Mouse (Mus musculus): ENCODE data around the gene Micu1. TPM values are rescaled to one million over a fixed set of nuclear protein-coding genes. Genes with fewer than 3 reads are reported as not detected.

The Micu1 gene
- polyA plus RNA-seq, 1 experiment from 2014 or later: 65.0 TPM

- Histone ChIP-seq H3K27ac (ENCODE audit: low read depth, low read length) (no peak overlapping the region), H3K9me3 (ENCODE audit: control insufficient read depth, low read length) (no peaks in the 10 kb centered on the region), H3K4me2 (ENCODE audit: low read depth, low read length, severe bottlenecking) (no peak overlapping the region), H3K4me1 (replicated peaks; ENCODE audit: control insufficient read depth, insufficient read depth, low read length) (peaks cover 5% of the 10 kb centered on the region; the same call in 1 of the 2 replicates), H3K36me3 (ENCODE audit: control insufficient read depth, insufficient read depth, low read length) (no peaks in the 10 kb centered on the region), H3K9ac (ENCODE audit: low read length) (no peak overlapping the region), H3K4me3 (ENCODE audit: low read depth, low read length) (no peak overlapping the region), H3K27me3 (ENCODE audit: control insufficient read depth, insufficient read depth, low read length) (no peaks in the 10 kb centered on the region)
- no peak for DNase-seq (ENCODE audit: low spot score)
- 79% methylated on average over 15 of the region's 15 CpGs for WGBS
- ATAC-seq (replicated peaks; ENCODE audit: low FRiP score): no peak
Measured at GRCm38 (mm10) chr10:59877421-59878117, 175.3 kb downstream of the Micu1 start.

- no peak for DNase-seq (ENCODE audit: low spot score)
- no peaks in the 10 kb centered on the region for H3K36me3 ChIP-seq (ENCODE audit: control insufficient read depth, insufficient read depth, low read length)
- WGBS: 33% methylated on average over 5 of the region's 5 CpGs
- no peaks in the 10 kb centered on the region for H3K9me3 ChIP-seq (ENCODE audit: control insufficient read depth, low read length)
- no peaks in the 10 kb centered on the region for H3K27me3 ChIP-seq (ENCODE audit: control insufficient read depth, insufficient read depth, low read length)
- peaks cover 5% of the 10 kb centered on the region; the same call in 1 of the 2 replicates for H3K4me1 ChIP-seq (replicated peaks; ENCODE audit: control insufficient read depth, insufficient read depth, low read length)
- H3K9ac ChIP-seq (ENCODE audit: low read length): peak overlapping the region; percentile 98
- no peak for ATAC-seq (replicated peaks; ENCODE audit: low FRiP score)
- H3K27ac ChIP-seq (ENCODE audit: low read depth, low read length): no peak overlapping the region
- peak overlapping the region; percentile 92 for H3K4me3 ChIP-seq (ENCODE audit: low read depth, low read length)
- peak overlapping the region; percentile 60 for H3K4me2 ChIP-seq (ENCODE audit: low read depth, low read length, severe bottlenecking)
Measured at GRCm38 (mm10) chr10:59878823-59879222, 176.5 kb downstream of the Micu1 start.

DNA sequence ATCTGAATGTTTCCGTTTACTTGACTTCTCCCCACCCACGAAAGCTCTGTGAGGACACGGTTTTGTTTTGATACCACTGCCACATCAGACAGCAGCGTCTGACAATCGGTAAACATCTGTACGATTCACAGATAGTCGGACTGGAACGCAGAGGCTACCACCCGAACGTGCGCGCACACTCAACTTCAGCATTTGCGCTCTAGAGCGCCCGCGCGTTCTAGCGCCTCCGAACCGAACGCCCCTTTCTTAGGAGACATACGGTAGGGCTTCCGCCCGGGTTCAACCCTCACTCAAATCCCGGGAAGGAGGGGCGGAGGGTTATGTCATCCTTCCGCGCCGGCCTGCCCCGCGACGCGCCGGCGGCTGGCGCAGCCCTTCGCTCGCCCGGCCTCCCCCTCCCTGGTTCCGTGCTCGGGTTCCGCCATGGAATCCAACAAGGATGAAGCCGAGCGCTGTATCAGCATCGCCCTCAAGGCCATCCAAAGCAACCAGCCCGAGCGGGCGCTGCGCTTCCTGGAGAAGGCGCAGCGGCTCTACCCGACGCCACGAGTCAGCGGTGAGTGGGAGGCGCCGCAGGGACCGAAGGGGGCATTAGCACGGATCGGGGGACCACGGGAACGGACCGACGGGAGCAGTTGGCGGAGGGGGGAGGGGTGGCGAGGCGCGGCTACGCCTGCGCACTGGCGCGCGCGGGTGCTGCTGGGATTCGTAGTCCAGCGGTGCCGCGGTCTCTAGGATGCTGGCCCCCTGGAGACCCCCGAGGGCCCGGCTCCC lies 177.2 kb downstream of the Micu1 start, which contains the start of gene Dnajb12:
TSS of gene Dnajb12 (plus strand) at position 302 of the 774 bp plus-strand sequence.
- Histone ChIP-seq H3K36me3 (ENCODE audit: control insufficient read depth, insufficient read depth, low read length) (no peaks in the 10 kb centered on the region), H3K4me1 (replicated peaks; ENCODE audit: control insufficient read depth, insufficient read depth, low read length) (peaks cover 5% of the 10 kb centered on the region; the same call in 1 of the 2 replicates), H3K27me3 (ENCODE audit: control insufficient read depth, insufficient read depth, low read length) (no peaks in the 10 kb centered on the region), H3K9me3 (ENCODE audit: control insufficient read depth, low read length) (no peaks in the 10 kb centered on the region), H3K4me3 (ENCODE audit: low read depth, low read length) (peak within 1 kb of the TSS; percentile 92), H3K4me2 (ENCODE audit: low read depth, low read length, severe bottlenecking) (peak within 1 kb of the TSS; percentile 60), H3K9ac (ENCODE audit: low read length) (peak within 1 kb of the TSS; percentile 98), H3K27ac (ENCODE audit: low read depth, low read length) (peak within 1 kb of the TSS; percentile 100)
- DNase-seq (ENCODE audit: low spot score): peak; percentile 96
- peak; percentile 93 for ATAC-seq (replicated peaks; ENCODE audit: low FRiP score)
- under 1% methylated on average over 80 of the region's 80 CpGs for WGBS

DNA sequence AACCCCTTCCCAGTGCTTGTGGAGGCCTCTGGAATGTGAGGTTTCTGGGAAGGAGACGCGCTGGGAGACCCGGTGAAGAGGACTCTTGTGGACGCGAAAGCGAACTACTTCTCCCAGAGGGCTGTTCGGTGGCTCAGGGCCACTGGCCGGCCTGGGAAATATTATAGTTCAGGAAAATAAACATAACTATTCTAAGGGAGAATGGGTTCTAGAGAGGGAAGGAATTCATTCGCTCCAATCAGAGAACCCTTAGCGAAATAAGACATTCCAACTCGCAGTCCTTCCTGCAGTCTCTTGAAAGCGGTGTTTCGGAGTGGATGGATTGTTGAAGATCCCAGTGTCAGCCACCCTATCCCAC lies 177.7 kb downstream of the Micu1 start:
- Histone ChIP-seq H3K4me3 (ENCODE audit: low read depth, low read length) (peak overlapping the region; percentile 92), H3K9me3 (ENCODE audit: control insufficient read depth, low read length) (no peaks in the 10 kb centered on the region), H3K27ac (ENCODE audit: low read depth, low read length) (peak overlapping the region; percentile 100), H3K9ac (ENCODE audit: low read length) (peak overlapping the region; percentile 98), H3K4me2 (ENCODE audit: low read depth, low read length, severe bottlenecking) (peak overlapping the region; percentile 60), H3K4me1 (replicated peaks; ENCODE audit: control insufficient read depth, insufficient read depth, low read length) (peaks cover 5% of the 10 kb centered on the region; the same call in 1 of the 2 replicates), H3K27me3 (ENCODE audit: control insufficient read depth, insufficient read depth, low read length) (no peaks in the 10 kb centered on the region), H3K36me3 (ENCODE audit: control insufficient read depth, insufficient read depth, low read length) (no peaks in the 10 kb centered on the region)
- peak; percentile 60; the same call in 1 of the 2 replicates for ATAC-seq (replicated peaks; ENCODE audit: low FRiP score)
- 0% methylated on average over 13 of the region's 13 CpGs for WGBS
- DNase-seq (ENCODE audit: low spot score): no peak

- DNase-seq (ENCODE audit: low spot score) (no peak), ATAC-seq (replicated peaks; ENCODE audit: low FRiP score) (no peak)
- H3K4me2 ChIP-seq (ENCODE audit: low read depth, low read length, severe bottlenecking): peak overlapping the region; percentile 60; the same call in 1 of the 2 replicates
- 91% methylated on average over 7 of the region's 7 CpGs for WGBS
- H3K9ac ChIP-seq (ENCODE audit: low read length): no peak overlapping the region
- H3K27me3 ChIP-seq (ENCODE audit: control insufficient read depth, insufficient read depth, low read length): no peaks in the 10 kb centered on the region
- H3K9me3 ChIP-seq (ENCODE audit: control insufficient read depth, low read length): no peaks in the 10 kb centered on the region
- no peak overlapping the region; the same call in 1 of the 2 replicates for H3K4me3 ChIP-seq (ENCODE audit: low read depth, low read length)
- H3K36me3 ChIP-seq (ENCODE audit: control insufficient read depth, insufficient read depth, low read length): no peaks in the 10 kb centered on the region
- peaks cover 5% of the 10 kb centered on the region; the same call in 1 of the 2 replicates for H3K4me1 ChIP-seq (replicated peaks; ENCODE audit: control insufficient read depth, insufficient read depth, low read length)
- H3K27ac ChIP-seq (ENCODE audit: low read depth, low read length): no peak overlapping the region
Measured at GRCm38 (mm10) chr10:59880837-59881236, 178.6 kb downstream of the Micu1 start.

- H3K4me2 ChIP-seq (ENCODE audit: low read depth, low read length, severe bottlenecking): no peak overlapping the region
- no peak overlapping the region for H3K9ac ChIP-seq (ENCODE audit: low read length)
- H3K27me3 ChIP-seq (ENCODE audit: control insufficient read depth, insufficient read depth, low read length): no peaks in the 10 kb centered on the region
- WGBS: 89% methylated on average over 10 of the region's 10 CpGs
- no peaks in the 10 kb centered on the region for H3K36me3 ChIP-seq (ENCODE audit: control insufficient read depth, insufficient read depth, low read length)
- no peak overlapping the region for H3K27ac ChIP-seq (ENCODE audit: low read depth, low read length)
- ATAC-seq (replicated peaks; ENCODE audit: low FRiP score) (no peak), DNase-seq (ENCODE audit: low spot score) (no peak)
- no peak overlapping the region for H3K4me3 ChIP-seq (ENCODE audit: low read depth, low read length)
- H3K4me1 ChIP-seq (replicated peaks; ENCODE audit: control insufficient read depth, insufficient read depth, low read length): peaks cover 5% of the 10 kb centered on the region; the same call in 1 of the 2 replicates
- H3K9me3 ChIP-seq (ENCODE audit: control insufficient read depth, low read length): no peaks in the 10 kb centered on the region
Measured at GRCm38 (mm10) chr10:59884327-59885173, 182.3 kb downstream of the Micu1 start.

DNA sequence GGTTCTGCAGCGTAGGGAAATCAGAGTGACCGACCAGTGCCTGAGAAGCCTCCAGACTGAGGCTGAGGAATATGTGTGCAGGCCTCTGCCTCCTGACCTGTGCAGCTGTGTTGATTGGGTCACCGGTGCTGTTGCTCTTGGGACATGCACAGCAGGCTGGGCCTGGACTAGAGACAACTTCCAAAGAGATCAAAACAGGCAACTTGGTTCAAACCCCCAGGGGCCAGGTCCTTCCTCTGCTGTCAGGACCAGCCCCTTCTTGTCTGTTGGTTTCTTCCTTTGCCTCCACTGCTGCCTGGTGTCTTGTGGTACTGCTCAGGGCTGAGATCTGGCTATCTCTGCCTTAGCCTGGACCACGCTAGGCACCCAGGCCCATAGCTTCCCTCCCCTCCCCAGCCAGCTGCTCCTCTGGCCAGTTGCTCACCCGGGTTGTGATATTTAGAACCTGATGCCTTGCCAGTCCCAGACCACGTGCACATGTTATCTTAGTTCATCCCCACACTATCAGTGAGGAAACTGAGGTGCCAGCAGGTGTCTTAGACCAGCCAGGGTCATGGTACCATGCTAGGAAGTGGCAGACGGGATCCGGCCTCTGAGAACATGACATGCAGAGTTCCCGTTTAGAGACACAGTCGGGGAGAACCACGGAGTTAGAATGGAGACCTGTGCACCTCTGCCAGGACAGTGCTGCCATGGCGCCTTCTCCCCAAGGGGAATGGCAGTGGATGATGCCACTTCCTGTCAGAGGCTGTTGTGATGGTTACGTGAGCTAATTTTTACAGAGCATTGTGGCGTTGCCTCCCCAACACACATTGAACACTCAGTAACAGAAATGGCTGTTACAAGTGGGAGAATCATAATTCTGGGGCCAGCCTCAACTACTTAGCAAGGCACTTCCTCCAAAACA lies 183.2 kb downstream of the Micu1 start:
- Histone ChIP-seq H3K4me3 (ENCODE audit: low read depth, low read length) (no peak overlapping the region), H3K36me3 (ENCODE audit: control insufficient read depth, insufficient read depth, low read length) (no peaks in the 10 kb centered on the region; the same call in 1 of the 2 replicates), H3K9ac (ENCODE audit: low read length) (no peak overlapping the region), H3K4me2 (ENCODE audit: low read depth, low read length, severe bottlenecking) (no peak overlapping the region), H3K9me3 (ENCODE audit: control insufficient read depth, low read length) (no peaks in the 10 kb centered on the region), H3K4me1 (replicated peaks; ENCODE audit: control insufficient read depth, insufficient read depth, low read length) (peaks cover 5% of the 10 kb centered on the region; the same call in 1 of the 2 replicates), H3K27ac (ENCODE audit: low read depth, low read length) (no peak overlapping the region), H3K27me3 (ENCODE audit: control insufficient read depth, insufficient read depth, low read length) (no peaks in the 10 kb centered on the region)
- ATAC-seq (replicated peaks; ENCODE audit: low FRiP score) (no peak), DNase-seq (ENCODE audit: low spot score) (no peak)
- 93% methylated on average over 14 of the region's 14 CpGs for WGBS

All from forebrain, embryonic 11.5 days (tissue).